Mouse (Mus musculus) neural tube, embryonic 14.5 days (tissue): ENCODE measurements around the gene Zmiz1. TPM values are rescaled to one million over a fixed set of nuclear protein-coding genes. Genes with fewer than 3 reads are reported as not detected.

ENCODE experiments used
- ATAC-seq: fragments of 200-750 bp; cut with Nextera tagmentation; 2 replicates; pipeline ENCODE4 v1.8.0; 2017; ENCODE audit warnings: low read depth, mild to moderate bottlenecking, moderate TSS enrichment, moderate library complexity
- H3K27ac ChIP-seq: fragments of 300-500 bp; sonication (generic); 2 replicates; pipeline ENCODE4 v1.5.1; 2014; ENCODE audit warnings: low read depth, mild to moderate bottlenecking, control low read depth, low read length, moderate library complexity, mixed read lengths
- H3K27me3 ChIP-seq: fragments of 300-500 bp; sonication (generic); 2 replicates; pipeline ENCODE4 v1.6.1; 2014; ENCODE audit warnings: low read length; ENCODE audit not compliant: control insufficient read depth, insufficient read depth
- H3K36me3 ChIP-seq: fragments of 300-500 bp; sonication (generic); 2 replicates; pipeline ENCODE4 v1.6.1; 2014; ENCODE audit warnings: low read length, mixed read lengths; ENCODE audit not compliant: control insufficient read depth, insufficient read depth
- H3K4me1 ChIP-seq: fragments of 300-500 bp; sonication (generic); 2 replicates; pipeline ENCODE4 v1.6.1; 2014; ENCODE audit warnings: low read length; ENCODE audit not compliant: control insufficient read depth, insufficient read depth
- H3K4me2 ChIP-seq: fragments of 300-500 bp; sonication (generic); 2 replicates; pipeline ENCODE4 v1.6.1; 2014; ENCODE audit warnings: mild to moderate bottlenecking, low read depth, low read length, control low read depth
- H3K4me3 ChIP-seq: fragments of 300-500 bp; sonication (generic); 2 replicates; pipeline ENCODE4 v1.5.1; 2014; ENCODE audit warnings: low read depth, low read length, control low read depth, mixed read lengths
- H3K9ac ChIP-seq: fragments of 300-500 bp; sonication (generic); replicated peaks from 2 replicates; pipeline ENCODE4 v1.6.1; 2014; ENCODE audit warnings: low read depth, mild to moderate bottlenecking, control low read depth, low read length, mixed read lengths
- H3K9me3 ChIP-seq: fragments of 300-500 bp; sonication (generic); 2 replicates; pipeline ENCODE4 v1.6.1; 2016; ENCODE audit warnings: low read length; ENCODE audit not compliant: control insufficient read depth
- WGBS: fragments of 180-500 bp; shearing (Covaris S2); extraction: QIAGEN DNeasy Blood & Tissue Kit; methylation state at CpG from one replicate; pipeline ENCODE4 v1.1.7; 2014; 5-methylcytosine and 5-hydroxymethylcytosine counted together
- polyA plus RNA-seq: library from polyadenylated mRNA; unstranded; fragments of >200 nt; fragmentation: Nextera tagmentation; extraction: Ambion mirVana; gene quantifications from 2 replicates; pipeline ENCODE4 v1.2.1, GENCODE M21; 2014

The Zmiz1 gene
- polyA plus RNA-seq, 1 experiment from 2014 or later = 75.0 TPM

- H3K27me3 ChIP-seq = no peaks in the 10 kb centered on the region
- no peak overlapping the region for H3K4me3 ChIP-seq
- no peaks in the 10 kb centered on the region for H3K9me3 ChIP-seq
- WGBS = 81% methylated on average over 5 of the region's 5 CpGs
- no peaks in the 10 kb centered on the region for H3K36me3 ChIP-seq
- no peak overlapping the region for H3K27ac ChIP-seq
- no peak overlapping the region for H3K4me2 ChIP-seq
- ATAC-seq = no peak
- peaks cover 22% of the 10 kb centered on the region for H3K4me1 ChIP-seq
- no peak overlapping the region for H3K9ac ChIP-seq
Measured at GRCm38 (mm10) chr14:25628448-25629099, 169.6 kb downstream of the Zmiz1 start.

- H3K27ac ChIP-seq = 0 out of 2 replicates have a peak overlapping the region, but pooled peaks have one; percentile 10
- H3K9me3 ChIP-seq = no peaks in the 10 kb centered on the region
- WGBS = 87% methylated on average over 12 of the region's 12 CpGs
- H3K36me3 ChIP-seq = no peaks in the 10 kb centered on the region
- peaks cover 27% of the 10 kb centered on the region for H3K4me1 ChIP-seq
- H3K4me3 ChIP-seq = no peak overlapping the region
- no peak for ATAC-seq
- no peaks in the 10 kb centered on the region for H3K27me3 ChIP-seq
- H3K9ac ChIP-seq = no peak overlapping the region
- no peak overlapping the region for H3K4me2 ChIP-seq
Measured at GRCm38 (mm10) chr14:25629866-25630606, 171.1 kb downstream of the Zmiz1 start.

DNA sequence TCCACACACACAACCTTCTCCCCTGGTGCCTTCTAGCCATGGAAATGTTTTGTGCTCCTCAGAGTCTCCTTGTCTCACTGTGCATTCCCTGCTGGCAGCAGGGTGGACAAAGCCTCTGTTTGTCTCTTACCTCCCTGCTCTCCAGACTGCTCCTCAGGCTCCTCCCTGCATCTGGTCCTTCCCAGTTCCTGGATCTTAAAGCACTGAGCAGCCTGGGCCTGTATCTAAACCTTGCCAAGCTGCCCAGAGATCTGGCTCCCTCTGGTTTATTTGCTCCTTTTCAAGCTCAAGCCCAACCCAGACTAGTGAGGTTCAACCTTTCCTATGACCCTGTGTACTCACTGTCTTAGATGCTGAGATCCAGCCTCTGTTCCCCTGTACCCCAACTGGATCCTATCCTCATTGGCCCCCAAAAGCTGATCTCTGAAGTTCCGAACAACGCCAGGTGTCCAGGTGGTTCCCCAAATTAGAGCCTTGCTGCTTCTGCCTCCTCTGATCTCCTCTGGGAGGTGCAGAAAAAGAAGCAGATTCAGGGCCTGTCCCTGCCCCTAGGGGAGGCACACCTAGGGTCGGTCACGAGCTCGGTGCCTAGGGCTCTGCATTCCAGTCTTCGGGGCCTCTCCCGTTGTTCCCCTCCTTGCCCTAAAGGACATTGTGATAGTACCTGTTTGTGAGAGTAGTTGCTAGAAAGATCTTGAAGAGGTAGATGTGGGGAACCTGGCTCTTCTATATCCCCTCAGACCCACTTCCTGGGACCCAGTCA, 171.8 kb downstream of the Zmiz1 start:
- Histone ChIP-seq H3K27ac (0 out of 2 replicates have a peak overlapping the region, but pooled peaks have one; percentile 10), H3K4me2 (no peak overlapping the region), H3K36me3 (no peaks in the 10 kb centered on the region), H3K9ac (no peak overlapping the region), H3K27me3 (no peaks in the 10 kb centered on the region), H3K4me3 (no peak overlapping the region), H3K4me1 (peaks cover 29% of the 10 kb centered on the region), H3K9me3 (no peaks in the 10 kb centered on the region)
- ATAC-seq = no peak
- WGBS = 92% methylated on average over 7 of the region's 7 CpGs

DNA sequence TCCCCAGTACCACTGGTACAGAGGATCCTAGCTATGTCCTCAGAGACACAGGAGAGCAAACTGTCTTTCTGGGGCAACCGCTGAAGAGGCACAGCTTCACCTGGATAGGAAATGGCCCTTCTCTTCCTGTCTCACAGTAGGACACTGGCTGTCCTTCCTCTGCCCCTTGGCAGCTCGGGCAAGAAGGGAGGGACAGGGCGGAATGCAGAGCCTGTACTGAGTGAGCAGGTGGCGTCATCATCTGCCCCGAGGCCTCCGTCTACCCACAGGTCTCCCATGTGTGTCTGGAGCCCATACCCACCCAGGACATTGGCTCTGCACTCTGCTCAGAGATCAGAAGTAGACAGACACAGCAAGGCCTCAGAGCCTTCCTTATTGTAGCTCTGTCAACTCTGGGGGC, 172.5 kb downstream of the Zmiz1 start:
- H3K36me3 ChIP-seq = peaks cover 4% of the 10 kb centered on the region; the same call in 1 of the 2 replicates
- no peaks in the 10 kb centered on the region for H3K27me3 ChIP-seq
- no peak overlapping the region for H3K27ac ChIP-seq
- no peak overlapping the region for H3K4me3 ChIP-seq
- no peak overlapping the region for H3K9ac ChIP-seq
- no peak overlapping the region for H3K4me2 ChIP-seq
- H3K4me1 ChIP-seq = peaks cover 28% of the 10 kb centered on the region
- WGBS = 86% methylated on average over 6 of the region's 6 CpGs
- no peak for ATAC-seq
- H3K9me3 ChIP-seq = no peaks in the 10 kb centered on the region

DNA sequence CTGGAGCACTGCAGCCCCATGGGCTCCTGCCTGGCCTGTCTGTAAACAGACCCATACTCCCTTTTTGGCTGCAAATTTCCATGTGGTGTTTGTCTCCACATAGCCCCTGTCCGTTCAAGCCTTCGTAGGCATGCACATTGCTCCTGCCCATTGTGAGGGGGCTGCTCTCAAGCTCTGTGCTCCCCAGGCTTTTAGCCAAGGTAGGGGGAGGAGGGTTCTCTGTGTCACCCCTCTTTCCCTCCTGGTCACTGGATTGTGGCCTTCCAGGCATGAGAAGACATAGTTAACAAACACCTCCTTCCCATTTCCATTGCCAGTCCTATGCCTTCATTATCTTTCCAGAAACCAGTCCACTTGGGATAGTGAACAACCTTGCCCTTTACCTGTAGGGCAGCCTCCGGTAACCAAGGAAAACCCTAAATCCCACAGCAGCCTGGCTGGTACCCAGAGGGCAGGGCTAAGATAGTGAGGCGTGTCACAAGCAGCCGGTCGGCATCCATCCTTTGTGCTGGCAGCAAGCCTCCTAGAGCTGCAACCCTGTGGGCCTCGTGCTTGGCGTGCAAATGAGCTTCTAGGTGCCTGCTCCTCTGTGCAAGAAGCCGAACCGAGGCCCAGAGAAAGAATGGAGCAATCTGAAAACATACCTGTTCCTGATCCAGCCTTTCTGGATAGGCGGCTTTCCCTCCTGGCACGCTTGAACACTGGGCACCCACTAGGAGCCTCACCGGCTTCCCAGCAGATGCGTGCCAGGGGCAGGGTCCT, 174.7 kb downstream of the Zmiz1 start:
- Histone ChIP-seq H3K36me3 (peaks cover 19% of the 10 kb centered on the region), H3K9me3 (no peaks in the 10 kb centered on the region), H3K4me2 (no peak overlapping the region), H3K27ac (peak overlapping the region; percentile 79), H3K4me3 (no peak overlapping the region), H3K9ac (peak overlapping the region; percentile 42), H3K4me1 (peaks cover 28% of the 10 kb centered on the region), H3K27me3 (no peaks in the 10 kb centered on the region)
- WGBS = 52% methylated on average over 14 of the region's 14 CpGs
- ATAC-seq = peak; percentile 47; the same call in 1 of the 2 replicates

DNA sequence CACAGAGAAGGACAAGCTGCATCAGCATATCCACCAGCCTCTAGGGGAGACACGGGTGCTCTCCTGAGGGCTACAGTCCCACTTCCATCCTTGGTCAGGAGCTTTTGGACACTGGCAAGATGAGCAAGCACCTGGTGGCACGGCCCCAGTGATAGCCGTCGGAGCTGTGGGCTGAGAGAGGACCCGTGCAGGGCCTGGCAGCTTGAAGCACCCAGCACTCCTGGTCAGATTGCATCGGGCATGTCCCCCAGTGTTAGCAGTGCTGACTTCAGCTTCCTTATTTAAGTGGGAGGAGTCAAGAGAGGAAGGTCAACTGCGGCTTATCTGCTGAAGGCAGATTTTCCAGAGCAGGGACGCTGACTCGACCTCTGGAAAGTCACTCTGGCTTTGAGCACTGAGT, 175.3 kb downstream of the Zmiz1 start:
- no peak overlapping the region for H3K4me3 ChIP-seq
- peaks cover 28% of the 10 kb centered on the region for H3K4me1 ChIP-seq
- H3K9ac ChIP-seq = peak overlapping the region; percentile 42
- H3K9me3 ChIP-seq = no peaks in the 10 kb centered on the region
- H3K4me2 ChIP-seq = no peak overlapping the region
- no peaks in the 10 kb centered on the region for H3K27me3 ChIP-seq
- peak overlapping the region; percentile 79 for H3K27ac ChIP-seq
- no peak for ATAC-seq
- WGBS = 79% methylated on average over 9 of the region's 9 CpGs
- H3K36me3 ChIP-seq = peaks cover 19% of the 10 kb centered on the region

- no peak overlapping the region for H3K9ac ChIP-seq
- WGBS = 45% methylated on average over 12 of the region's 12 CpGs
- H3K4me3 ChIP-seq = no peak overlapping the region
- H3K4me2 ChIP-seq = no peak overlapping the region
- peak overlapping the region; percentile 36; the same call in 1 of the 2 replicates for H3K27ac ChIP-seq
- no peak for ATAC-seq
- no peaks in the 10 kb centered on the region for H3K9me3 ChIP-seq
- peaks cover 21% of the 10 kb centered on the region for H3K36me3 ChIP-seq
- H3K27me3 ChIP-seq = no peaks in the 10 kb centered on the region
- H3K4me1 ChIP-seq = peaks cover 28% of the 10 kb centered on the region
Measured at GRCm38 (mm10) chr14:25635746-25636145, 176.8 kb downstream of the Zmiz1 start.

DNA sequence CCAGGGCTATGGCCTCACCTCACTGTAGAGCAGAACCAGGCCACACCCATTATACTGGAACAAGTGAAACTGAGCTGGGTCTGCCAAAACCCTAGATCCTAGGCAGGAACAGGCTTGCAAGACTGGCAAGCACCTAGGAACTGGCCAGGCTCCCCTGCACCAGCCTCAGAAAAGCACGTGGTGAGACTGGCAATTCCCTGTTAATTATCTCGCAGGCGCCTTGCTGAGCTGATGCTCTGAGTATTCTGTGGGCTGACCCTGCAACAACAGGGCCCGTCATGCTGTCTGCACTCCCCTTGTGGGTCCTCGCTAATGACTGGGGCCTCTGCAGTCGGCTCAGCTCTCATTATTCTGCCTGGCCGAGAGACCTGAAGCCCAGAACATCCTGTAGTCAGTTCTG, 177.3 kb downstream of the Zmiz1 start:
- WGBS = 17% methylated on average over 7 of the region's 7 CpGs
- ATAC-seq = peak; percentile 48; the same call in 1 of the 2 replicates
- H3K27me3 ChIP-seq = no peaks in the 10 kb centered on the region
- H3K4me1 ChIP-seq = peaks cover 28% of the 10 kb centered on the region
- H3K4me3 ChIP-seq = no peak overlapping the region
- no peaks in the 10 kb centered on the region for H3K9me3 ChIP-seq
- no peak overlapping the region for H3K9ac ChIP-seq
- H3K27ac ChIP-seq = peak overlapping the region; percentile 36
- H3K36me3 ChIP-seq = peaks cover 21% of the 10 kb centered on the region
- no peak overlapping the region for H3K4me2 ChIP-seq
